Mouse (Mus musculus) gastrocnemius, postnatal 10 days (tissue): ENCODE results near the gene Mfsd5. TPM values are rescaled to one million over a fixed set of nuclear protein-coding genes. Genes with fewer than 3 reads are reported as not detected.

Source experiments
- DNase-seq: peaks from one replicate; pipeline ENCODE4 v3.0.0; 2021; ENCODE audit warnings: mixed read lengths
- total RNA-seq, 2 experiments: library from RNA; stranded (reverse); gene quantifications; 2 replicates each; pipeline ENCODE4 v1.2.3; 2021

Gene Mfsd5
- total RNA-seq, 2 experiments from 2014 or later = 16.1 to 17.6 TPM

DNA sequence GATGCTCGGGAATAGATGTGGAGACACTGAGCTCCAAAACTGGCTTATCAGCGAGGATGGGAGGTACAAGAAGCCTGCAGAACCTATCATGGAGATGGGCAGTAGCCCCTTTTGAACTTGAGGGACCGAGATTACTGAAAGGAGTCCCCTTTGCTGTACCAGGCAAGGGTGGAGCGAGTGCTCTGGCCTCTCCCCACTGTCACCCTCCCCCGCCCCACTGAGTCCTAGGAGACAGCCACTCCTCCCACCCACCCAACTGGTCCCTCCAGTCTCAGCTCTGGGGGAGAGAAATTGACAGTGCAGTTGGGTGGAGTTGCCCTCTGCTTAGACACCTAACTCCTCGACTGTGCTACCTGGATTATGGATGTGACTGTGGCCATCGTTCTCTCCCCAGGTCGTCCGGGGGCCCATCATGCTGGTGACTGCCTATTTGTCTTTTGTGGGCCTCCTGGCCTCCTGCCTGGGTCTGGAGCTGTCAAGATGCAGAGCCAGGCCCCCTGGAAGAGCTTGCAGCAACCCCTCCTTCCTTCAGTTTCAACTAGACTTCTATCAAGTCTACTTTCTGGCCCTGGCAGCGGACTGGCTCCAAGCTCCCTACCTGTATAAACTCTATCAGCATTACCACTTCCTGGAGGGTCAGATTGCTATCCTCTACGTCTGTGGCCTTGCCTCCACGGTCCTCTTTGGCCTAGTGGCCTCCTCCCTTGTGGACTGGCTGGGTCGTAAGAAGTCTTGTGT is 698 bp downstream of the Mfsd5 start:
- DNase-seq = no peak

- no peak for DNase-seq
These were observed 1.4 kb downstream of the Mfsd5 start for GRCm38 (mm10) chr15:102280623-102281022.

DNA sequence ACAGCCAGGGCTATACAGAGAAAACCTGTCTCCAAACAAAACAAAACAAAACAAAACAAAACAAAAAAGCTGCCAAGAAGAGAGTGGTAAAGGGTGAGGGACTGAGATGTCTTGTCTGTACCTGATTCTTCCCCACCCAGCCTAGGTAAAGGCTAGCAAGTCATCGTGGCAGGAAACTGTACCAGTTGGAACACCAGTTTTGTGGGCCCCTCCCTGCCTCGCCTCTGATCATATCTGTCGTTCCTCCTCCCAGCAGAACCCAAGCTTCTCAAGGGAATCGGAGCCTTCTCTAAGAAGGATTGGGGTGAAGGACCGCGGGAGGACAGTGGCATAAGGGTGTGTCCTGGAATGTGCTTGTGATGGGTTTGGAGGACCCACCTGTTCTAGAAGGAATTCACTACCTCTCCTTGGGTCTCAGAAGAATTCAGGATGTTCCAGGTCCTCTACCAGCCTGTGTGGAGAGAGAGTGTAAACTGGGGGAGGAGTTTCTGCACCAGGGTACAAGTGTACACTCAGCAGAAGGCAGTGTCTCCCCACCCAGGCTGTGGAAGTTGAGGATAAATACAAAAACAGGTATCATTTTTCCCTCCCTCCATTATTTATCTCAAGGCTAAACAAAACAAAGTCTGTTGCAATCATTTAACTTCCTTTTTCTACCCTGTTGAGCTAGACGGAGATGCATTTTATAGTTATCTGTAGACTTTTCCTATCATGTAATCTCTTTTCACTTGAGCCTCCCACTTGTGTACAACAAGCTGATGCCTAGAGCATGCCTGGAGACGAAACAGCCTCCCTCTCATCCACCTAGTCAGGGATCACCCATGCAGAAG is 3.4 kb downstream of the Mfsd5 start:
- no peak for DNase-seq

DNA sequence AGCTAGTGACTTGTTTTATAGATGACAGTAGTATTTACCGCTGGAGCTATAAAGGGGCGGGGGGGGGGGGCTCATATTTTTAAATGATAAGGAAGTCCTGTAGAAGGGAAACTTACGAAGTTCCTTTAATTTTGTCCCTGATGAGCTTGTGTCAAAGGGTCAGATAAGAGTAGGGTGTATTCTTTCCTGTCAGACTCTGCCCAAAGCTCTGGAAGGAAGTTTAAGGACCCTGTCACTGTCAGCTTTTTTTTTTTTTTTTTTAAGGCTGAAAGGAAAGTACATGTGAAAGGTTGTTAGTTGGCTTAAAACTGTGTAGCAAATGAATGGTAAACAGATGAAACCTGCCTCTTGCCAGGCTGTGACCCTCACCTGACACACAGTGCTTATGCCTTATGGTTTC is 4.4 kb downstream of the Mfsd5 start:
- DNase-seq = no peak

DNA sequence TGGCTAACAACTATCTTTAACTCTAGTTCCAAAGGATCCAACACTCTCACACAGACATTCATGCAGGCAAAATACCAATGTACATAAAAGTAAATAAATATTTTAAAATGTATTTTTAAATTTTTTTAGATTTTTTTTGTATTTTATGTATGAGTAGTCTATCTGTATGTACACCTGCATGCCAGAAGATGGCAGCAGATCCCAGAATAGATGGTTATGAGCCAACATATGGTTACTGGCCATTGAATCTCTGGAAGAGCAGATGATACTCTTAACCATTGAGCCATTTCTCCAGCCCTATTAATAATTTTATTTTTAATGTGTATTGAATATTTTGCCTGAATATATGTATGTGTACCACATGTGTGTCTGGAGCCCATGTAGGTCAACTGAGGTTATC is 8.1 kb downstream of the Mfsd5 start:
- DNase-seq = no peak

DNA sequence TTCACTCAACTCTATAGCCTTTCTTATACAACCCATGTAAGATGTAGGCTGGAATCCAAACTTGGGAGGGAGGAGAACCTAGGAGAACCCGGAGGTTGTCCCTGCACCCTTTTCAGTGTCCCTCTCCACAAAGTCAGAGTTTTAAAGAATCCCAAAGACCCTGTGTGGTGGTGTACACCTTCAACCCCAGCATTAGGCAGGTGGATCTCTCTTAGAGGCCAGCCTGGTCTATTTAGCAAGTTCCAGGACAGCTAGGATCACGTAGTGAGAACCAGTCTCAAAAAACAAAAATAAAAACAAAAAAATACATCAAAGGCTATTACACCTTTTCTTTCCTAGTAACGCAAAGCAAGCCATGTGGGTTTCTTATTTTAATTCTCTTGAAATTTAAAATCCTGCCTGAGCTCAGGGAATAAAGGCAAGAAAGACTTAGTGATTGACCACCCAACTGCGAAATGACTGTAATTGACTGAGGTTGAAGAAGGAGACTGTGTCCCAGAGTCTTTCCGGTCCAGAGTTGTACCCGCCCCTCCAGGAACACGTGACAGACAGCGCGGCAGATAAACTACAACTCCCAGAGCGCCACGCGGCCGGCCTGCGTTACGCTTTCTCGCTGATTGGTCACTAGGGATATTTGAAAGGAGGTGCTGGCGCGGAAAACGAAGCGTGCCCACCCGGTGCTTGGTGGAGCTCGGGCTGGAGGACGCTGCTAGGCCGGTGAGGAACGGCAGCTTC is 16.5 kb downstream of the Mfsd5 start, which contains the start of gene Espl1:
Gene Espl1, plus strand, starts transcription at position 634 of the 735 bp plus-strand sequence.
- DNase-seq = peak; percentile 92

DNA sequence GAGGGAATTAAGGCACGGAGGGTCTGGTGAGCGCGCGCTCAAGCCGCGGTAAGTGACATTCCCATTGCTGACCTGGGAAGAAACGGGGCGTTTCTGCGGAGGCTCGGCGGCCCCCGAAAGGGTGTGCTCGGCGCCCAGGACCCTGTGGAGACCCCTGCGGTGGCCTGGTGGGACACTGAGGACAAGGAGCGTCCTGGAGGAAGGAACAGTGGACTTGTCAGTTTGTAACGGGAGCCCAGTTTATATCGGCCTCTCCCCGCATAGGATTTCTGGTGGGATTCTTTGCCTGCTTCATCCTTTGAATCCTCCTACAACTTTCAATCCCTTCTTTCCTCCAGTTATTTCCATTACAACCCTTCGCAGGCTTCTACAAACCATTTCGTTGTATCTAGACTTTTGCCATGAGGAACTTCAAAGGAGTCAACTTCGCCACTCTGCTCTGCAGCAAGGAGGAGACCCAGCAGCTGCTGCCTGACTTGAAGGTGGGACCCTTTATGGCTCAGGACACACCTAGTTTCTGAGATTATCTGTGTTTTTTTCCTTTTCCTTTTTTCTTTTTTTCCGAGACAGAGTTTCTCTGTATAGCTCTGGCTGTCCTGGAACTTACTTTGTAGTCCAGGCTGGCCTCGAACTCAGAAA is 17.2 kb downstream of the Mfsd5 start:
- no peak for DNase-seq

- DNase-seq = no peak
These were observed 23.3 kb downstream of the Mfsd5 start for GRCm38 (mm10) chr15:102302542-102302941.

DNA sequence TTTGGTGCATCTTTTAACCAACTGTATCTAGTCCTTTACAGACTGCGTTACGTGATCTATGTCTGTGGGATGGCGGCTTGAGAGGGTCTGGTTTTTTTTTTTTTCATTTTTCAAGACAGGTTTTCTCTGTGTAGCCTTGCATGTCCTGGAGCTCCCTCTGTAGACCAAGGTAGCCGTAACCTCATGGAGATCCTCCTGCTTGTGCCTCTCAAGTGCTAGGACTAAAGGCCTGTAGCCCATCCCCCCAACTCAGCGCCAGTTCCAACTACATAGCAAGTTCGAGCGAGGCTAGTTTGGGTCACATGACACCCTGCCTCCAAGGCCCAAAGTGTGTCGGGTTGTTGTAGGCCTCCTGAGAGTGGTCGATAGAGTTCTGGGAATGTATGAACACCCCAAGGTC is 29.5 kb downstream of the Mfsd5 start:
- DNase-seq = no peak

DNA sequence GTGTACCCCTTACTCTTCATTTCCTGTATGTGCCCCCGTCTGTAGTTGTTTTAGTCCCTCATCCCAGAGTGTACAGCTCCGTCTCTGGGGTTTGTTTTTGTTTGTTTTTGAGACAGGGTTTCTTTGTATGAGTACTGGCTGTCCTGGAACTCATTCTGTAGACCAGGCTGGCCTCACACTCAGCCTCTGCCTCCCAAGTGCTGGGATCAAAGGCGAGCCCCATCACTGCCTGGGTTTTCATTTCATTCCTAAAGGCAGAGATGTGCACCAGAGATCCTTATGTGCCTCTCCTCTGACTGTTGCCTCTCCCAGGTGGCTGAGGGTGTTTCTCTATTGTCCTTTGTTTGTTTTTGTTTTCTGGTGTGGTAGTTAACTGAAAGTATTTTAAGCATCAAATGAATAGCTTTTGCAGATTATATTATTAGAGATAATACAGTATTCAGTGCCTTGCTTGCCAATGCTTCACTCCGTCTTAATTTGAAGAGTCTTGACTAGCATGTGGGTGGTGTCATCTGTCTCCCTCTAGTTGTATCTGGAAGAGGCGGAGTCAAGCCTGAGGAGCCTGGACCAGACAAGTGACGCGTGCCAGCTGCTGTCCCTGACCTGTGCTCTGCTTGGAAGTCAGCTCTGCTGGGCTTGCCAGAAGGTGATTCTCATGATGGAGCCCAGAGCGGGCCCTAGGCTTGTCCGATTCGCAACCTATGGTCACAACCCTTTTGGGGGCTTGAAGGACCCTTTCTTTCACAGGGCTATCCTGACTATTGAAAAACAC is 31.0 kb downstream of the Mfsd5 start:
- DNase-seq = no peak

DNA sequence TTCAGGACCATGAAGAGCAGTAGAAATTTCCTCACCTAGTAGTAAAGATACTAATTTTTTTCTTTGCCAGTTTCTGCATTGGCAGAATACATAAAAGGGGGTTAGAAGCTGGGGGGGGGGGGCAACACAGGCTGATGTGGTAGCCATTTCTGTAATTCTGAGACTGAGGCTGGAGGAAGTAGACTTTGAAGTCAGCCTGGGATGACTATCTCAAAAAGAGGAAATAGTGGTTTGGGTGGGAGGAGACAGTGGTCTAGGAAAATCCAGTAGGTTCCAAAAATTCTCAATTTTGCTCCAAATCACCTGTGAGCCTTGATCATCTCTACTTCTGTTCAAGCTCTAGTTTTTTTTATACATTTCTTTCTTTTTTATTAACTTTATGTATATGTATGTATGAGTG is 32.2 kb downstream of the Mfsd5 start:
- no peak for DNase-seq

DNA sequence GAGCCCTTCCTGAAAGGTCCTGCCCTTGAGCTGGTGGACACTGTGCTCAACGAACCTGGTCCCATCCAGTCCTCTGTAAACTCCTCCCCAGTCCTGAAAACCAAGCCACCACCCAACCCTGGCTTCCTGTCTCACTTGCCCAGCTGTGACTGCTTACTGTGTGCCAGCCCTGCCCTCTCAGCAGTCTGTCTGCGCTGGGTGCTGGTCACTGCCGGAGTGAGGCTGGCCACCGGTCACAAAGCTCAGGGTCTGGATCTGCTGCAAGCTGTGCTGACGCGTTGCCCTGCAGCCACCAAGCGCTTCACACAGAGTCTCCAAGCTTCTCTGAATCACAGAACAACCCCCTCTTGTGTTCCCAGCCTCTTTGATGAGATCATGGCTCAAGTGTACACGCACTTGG is 36.0 kb downstream of the Mfsd5 start:
- DNase-seq = no peak

DNA sequence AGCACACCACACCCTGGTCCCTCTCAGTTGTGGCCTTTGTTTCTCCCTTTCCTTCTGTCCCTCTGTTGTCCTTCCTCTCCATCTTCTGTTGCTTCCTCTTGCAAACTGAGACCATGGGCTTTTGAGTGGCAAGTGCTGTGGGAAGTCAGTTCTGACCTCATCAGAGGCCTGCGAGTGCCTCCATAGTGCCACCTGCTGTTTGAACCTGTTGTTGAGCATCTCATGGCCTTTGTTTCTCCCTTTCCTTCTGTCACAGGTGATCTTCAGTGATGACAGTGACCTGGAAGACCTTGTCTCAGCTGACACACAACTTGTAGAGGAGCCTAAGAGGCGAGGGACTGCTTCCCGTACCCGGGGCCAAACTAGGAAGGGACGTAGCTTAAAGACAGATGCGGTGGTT is 37.0 kb downstream of the Mfsd5 start:
- peak; percentile 50 for DNase-seq

GRCm38 (mm10) chr15:102324654-102325473 is 45.6 kb downstream of the Mfsd5 start:
- no peak for DNase-seq

- DNase-seq = peak; percentile 82
These were observed 46.8 kb downstream of the Mfsd5 start, which contains the start of gene Pfdn5 for GRCm38 (mm10) chr15:102326022-102326576. Gene Pfdn5 (plus strand): TSS chr15:102326116.

DNA sequence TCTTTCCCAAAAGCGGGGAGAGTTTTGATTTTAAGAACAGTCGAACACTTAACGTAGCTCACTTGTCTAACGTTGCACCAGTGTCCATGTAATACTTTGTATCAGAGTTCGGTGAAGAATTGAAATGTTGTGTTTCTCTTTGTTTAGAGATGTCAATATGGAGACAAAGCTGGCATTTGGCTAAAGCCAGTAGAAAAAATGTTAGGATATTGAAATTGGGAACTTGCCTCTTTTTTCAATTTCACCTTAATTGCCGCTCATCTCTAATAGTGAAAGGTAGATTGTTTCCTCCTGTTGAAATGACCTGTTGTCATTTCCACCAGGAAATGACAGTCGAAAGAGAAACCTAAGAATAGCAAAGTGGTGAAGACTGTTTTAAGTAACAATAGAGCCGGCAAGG is 47.6 kb downstream of the Mfsd5 start:
- DNase-seq = no peak
